Mouse (Mus musculus) stomach, embryonic 16.5 days (tissue): ENCODE data around the gene Sypl2. TPM values are rescaled to one million over a fixed set of nuclear protein-coding genes. Genes with fewer than 3 reads are reported as not detected.
A peak's percentile ranks its signal among the peaks of the same experiment; 100 is the strongest.

Experiments used
- ATAC-seq: fragments of 200-750 bp; cut with Nextera tagmentation; 2 replicates; pipeline ENCODE4 v1.8.0; 2017; ENCODE audit warnings: moderate number of reproducible peaks, moderate TSS enrichment; ENCODE audit not compliant: insufficient read depth, low FRiP score
- H3K27ac ChIP-seq: fragments of 300-500 bp; sonication (generic); 2 replicates; pipeline ENCODE4 v1.5.1; 2014; ENCODE audit warnings: low read length
- H3K27me3 ChIP-seq: fragments of 300-500 bp; sonication (generic); 2 replicates; pipeline ENCODE4 v1.6.1; 2014; ENCODE audit warnings: low read length, control low read depth, mixed read lengths; ENCODE audit not compliant: control insufficient read depth, insufficient read depth
- H3K36me3 ChIP-seq: fragments of 300-500 bp; sonication (generic); 2 replicates; pipeline ENCODE4 v1.6.1; 2014; ENCODE audit warnings: low read length; ENCODE audit not compliant: control insufficient read depth, insufficient read depth
- H3K4me1 ChIP-seq: fragments of 300-500 bp; sonication (generic); 2 replicates; pipeline ENCODE4 v1.6.1; 2014; ENCODE audit warnings: low read length, control low read depth, mixed read lengths; ENCODE audit not compliant: control insufficient read depth, insufficient read depth
- H3K4me2 ChIP-seq: fragments of 300-500 bp; sonication (generic); 2 replicates; pipeline ENCODE4 v1.6.1; 2014; ENCODE audit warnings: low read depth, low read length, mixed read lengths
- H3K4me3 ChIP-seq: fragments of 300-500 bp; sonication (generic); replicated peaks from 2 replicates; pipeline ENCODE4 v1.5.1; 2014; ENCODE audit warnings: mild to moderate bottlenecking, low read length
- H3K9ac ChIP-seq: fragments of 300-500 bp; sonication (generic); 2 replicates; pipeline ENCODE4 v1.6.1; 2014; ENCODE audit warnings: low read length
- H3K9me3 ChIP-seq: fragments of 300-500 bp; sonication (generic); replicated peaks from 2 replicates; pipeline ENCODE4 v1.6.1; 2016; ENCODE audit warnings: low read length, control low read depth; ENCODE audit not compliant: control insufficient read depth
- WGBS: fragments of 180-500 bp; shearing (Covaris S2); extraction: QIAGEN DNeasy Blood & Tissue Kit; methylation state at CpG from one replicate; pipeline ENCODE4 v1.1.7; 2014; 5-methylcytosine and 5-hydroxymethylcytosine counted together
- polyA plus RNA-seq: library from polyadenylated mRNA; unstranded; fragments of >200 nt; fragmentation: Nextera tagmentation; extraction: Ambion mirVana; gene quantifications from 2 replicates; pipeline ENCODE4 v1.2.1, GENCODE M21; 2015

The Sypl2 gene
- polyA plus RNA-seq, 1 experiment from 2014 or later: 3.4 TPM

DNA sequence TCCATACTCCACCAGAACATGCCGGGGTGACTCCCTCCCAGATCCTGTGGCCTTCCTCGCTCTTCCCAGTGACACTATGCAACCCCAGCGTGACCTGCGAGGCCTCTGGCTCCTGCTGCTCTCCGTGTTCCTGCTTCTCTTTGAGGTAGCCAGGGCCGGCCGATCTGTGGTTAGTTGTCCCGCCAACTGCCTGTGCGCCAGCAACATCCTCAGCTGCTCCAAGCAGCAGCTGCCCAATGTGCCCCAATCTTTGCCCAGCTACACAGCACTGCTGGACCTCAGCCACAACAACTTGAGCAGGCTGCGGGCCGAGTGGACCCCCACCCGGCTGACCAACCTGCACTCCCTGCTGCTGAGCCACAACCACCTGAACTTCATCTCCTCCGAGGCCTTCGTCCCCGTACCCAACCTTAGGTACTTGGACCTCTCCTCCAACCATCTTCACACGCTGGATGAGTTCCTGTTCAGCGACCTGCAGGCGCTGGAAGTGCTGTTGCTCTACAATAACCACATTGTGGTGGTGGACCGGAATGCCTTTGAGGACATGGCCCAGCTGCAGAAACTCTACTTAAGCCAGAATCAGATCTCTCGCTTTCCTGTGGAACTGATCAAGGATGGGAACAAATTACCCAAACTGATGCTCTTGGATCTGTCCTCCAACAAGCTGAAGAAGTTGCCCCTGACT, 39.2 kb downstream of the Sypl2 start:
- Histone ChIP-seq H3K4me2 (no peak overlapping the region), H3K27ac (no peak overlapping the region), H3K9ac (no peak overlapping the region), H3K4me1 (peaks cover 8% of the 10 kb centered on the region), H3K36me3 (no peaks in the 10 kb centered on the region), H3K9me3 (no peaks in the 10 kb centered on the region), H3K4me3 (no peak overlapping the region), H3K27me3 (no peaks in the 10 kb centered on the region)
- WGBS: 70% methylated on average over 20 of the region's 20 CpGs
- ATAC-seq: no peak

DNA sequence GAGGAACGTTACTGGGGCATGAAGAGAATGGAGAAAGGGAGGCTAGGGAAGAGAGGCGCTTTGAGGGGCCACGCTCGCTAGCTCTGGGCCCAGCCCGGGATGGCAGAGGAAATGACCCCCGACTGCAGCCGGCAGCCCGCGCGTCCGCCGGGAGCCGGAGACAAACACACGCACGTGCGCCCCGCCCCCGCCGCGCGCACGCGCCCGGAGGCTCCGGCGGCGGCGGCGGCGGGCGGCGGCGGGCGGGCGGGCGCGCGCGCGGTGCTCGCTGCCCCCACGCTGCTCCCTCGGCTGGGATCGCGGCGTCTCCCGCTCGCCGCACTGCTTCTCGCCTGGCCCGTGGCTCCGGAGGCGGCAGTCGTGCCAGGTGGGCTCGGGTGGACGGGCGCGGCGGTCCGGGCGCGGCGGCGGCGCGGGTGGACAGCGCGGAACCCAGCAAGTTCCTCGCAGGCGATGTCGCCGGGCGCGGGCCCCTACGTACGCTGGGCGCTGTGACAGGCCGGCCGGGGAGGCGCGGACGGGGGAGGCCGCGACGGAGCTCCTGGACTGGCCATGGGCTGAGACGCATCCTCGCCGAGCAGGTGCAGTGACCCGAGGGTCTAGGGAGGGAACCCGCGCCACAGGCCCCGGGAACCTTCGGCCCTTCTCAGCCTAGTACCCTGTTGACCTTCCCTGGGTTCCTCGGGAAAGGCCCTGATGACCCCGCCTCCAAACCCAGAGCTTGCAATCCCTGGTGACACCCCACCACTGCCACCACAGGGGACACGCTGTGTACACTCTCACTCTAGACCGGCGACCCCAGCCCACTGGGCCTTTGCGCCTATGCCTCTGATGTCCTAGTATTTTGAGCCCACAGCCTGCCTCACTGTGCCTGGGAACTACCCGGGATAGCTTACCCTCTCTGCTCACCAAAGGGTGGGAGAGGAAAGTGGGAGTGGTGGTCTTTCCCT, 40.1 kb downstream of the Sypl2 start, which contains the start of gene Amigo1:
Amigo1 (plus strand) TSS at position 238 of the 950 bp plus-strand sequence.
- peak; percentile 61; the same call in 1 of the 2 replicates for ATAC-seq
- Histone ChIP-seq H3K4me2 (peak within 1 kb of the TSS; percentile 95), H3K4me3 (peak within 1 kb of the TSS; percentile 66), H3K27ac (no peak within 1 kb of the TSS), H3K27me3 (no peaks in the 10 kb centered on the region), H3K36me3 (no peaks in the 10 kb centered on the region), H3K9ac (peak within 1 kb of the TSS; percentile 85), H3K4me1 (peaks cover 8% of the 10 kb centered on the region), H3K9me3 (no peaks in the 10 kb centered on the region)
- 3% methylated on average over 78 of the region's 100 CpGs for WGBS

DNA sequence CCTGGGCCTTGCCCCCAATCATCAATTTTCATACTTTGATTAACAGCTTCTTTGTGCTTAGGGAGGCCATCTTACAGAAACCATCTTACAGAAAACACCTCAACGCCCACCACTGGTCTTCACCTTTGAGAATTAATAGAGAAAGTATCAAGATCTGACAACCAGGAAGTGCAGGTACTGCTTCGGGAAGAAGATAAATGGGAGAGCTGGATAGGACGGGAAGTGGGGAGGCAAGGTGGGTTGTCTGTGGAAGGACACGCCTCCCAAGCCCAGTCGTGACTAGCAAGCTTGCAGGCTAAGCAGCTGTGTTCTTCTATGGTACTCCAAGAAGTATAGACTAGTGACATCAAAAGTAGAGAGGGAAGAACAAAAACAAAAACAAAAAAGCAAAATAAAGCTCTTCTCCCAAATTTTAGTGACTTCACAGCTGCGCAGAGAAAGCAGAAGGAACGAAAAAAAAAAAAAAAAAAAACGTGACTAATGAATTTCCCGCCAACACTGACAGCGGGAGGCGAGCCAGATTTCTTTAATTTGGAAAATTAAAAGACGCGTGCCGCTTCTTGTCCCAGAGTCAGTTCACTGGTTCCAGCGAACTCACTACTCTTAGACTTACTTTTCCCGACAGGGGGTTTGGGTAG, 40.9 kb downstream of the Sypl2 start:
- WGBS: 2% methylated on average over 16 of the region's 16 CpGs
- H3K36me3 ChIP-seq: no peaks in the 10 kb centered on the region

DNA sequence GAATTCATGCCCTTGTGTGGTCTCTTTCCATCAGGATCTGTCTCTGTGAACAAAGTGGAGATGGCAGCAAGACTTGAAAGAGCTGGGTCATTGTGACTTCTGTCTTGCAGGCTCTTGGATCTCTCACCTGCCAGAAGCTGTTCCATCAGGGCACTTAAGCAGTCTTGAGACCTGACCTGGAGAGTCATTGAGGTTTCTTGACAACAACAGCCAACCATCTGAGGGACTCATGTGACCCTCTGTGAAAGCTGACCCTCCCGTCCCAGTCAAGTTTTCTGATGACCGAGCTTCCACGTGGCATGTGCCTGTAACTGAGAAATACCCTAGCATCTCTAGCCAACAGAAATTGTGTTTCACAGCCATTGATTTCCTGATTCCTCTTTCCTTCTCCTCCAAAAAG, 41.7 kb downstream of the Sypl2 start:
- WGBS: 85% methylated on average over 3 of the region's 3 CpGs
- Histone ChIP-seq H3K4me2 (no peak overlapping the region), H3K27me3 (no peaks in the 10 kb centered on the region), H3K4me3 (no peak overlapping the region), H3K9ac (no peak overlapping the region), H3K4me1 (peaks cover 4% of the 10 kb centered on the region), H3K9me3 (no peaks in the 10 kb centered on the region), H3K27ac (no peak overlapping the region), H3K36me3 (no peaks in the 10 kb centered on the region)
- no peak for ATAC-seq

More for the DNA sequence above, 40.9 kb downstream of the Sypl2 start:
- Histone ChIP-seq H3K27ac (no peak overlapping the region), H3K4me3 (peak overlapping the region; percentile 66), H3K4me2 (peak overlapping the region; percentile 95), H3K9ac (peak overlapping the region; percentile 85), H3K4me1 (peaks cover 8% of the 10 kb centered on the region), H3K27me3 (no peaks in the 10 kb centered on the region), H3K9me3 (no peaks in the 10 kb centered on the region)
- ATAC-seq: peak; percentile 44; the same call in 1 of the 2 replicates

DNA sequence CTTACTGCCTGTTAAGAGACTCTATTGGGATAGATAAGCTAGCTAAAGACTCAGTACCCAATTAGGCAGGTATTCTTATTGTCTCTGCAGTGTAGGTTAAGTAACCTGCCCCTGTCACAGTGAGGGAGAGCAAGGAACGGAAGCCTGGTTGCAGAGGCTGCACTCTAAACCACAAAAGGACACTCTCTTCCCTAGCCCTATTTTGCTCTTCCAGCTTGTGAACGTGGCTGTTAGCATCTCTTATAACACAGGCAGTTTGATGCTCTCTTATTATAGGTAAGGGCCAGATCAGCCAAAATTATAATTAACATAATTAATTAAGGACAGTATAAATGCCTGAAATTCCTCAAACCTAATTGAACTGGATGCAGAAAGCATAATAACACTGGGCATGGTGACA, 45.9 kb downstream of the Sypl2 start:
- Histone ChIP-seq H3K27ac (no peak overlapping the region), H3K27me3 (no peaks in the 10 kb centered on the region), H3K4me1 (peaks cover 9% of the 10 kb centered on the region; the same call in 1 of the 2 replicates), H3K9me3 (no peaks in the 10 kb centered on the region), H3K9ac (no peak overlapping the region), H3K4me3 (no peak overlapping the region), H3K4me2 (no peak overlapping the region), H3K36me3 (no peaks in the 10 kb centered on the region)
- WGBS: 50% methylated on average over 2 of the region's 2 CpGs
- no peak for ATAC-seq

DNA sequence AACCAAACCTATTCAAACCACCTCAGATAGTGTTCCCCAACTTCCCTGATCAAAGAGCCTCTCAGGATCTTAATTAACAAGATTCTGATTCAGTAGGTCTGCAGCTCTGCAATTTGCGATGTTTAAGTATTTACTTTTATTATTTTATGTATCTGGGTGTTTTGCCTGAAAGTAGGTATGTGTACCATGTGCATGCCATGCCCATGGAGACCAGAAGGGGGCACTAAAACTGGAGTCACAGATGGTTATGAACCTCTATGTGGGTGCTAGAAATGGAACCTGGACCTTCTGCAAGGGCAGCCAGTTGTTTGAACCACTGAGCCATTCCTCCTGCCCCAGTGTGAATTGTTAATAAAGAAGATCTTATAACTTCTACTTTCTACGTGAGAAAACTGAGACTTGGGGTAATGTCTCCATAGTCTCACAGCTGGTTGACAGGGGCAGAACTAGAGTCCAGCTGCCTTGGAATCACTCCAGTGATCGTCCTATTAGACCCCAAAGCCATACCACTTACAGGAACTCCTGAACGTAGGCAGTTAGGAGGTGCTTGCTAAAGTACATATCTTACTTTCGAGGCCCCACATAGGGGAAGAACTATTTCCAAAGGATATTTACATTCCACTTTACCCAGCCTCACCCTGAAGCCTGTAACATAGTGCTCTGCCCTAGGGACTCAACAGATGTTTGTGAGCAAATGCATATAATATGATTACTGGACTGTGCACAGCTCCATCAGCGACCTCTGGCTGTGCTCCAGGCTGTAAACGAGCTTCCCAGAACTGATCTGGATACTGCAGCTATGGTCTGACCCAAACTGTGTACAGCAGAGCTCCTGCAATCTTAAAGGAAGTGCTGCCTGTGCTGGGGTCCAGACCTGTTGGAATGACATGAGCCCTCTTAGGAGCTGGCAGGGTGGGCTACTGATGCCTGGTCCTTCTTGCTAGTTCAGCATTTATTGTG, 47.4 kb downstream of the Sypl2 start:
- H3K9ac ChIP-seq: no peak overlapping the region
- no peaks in the 10 kb centered on the region for H3K36me3 ChIP-seq
- H3K9me3 ChIP-seq: no peaks in the 10 kb centered on the region
- peaks cover 9% of the 10 kb centered on the region; the same call in 1 of the 2 replicates for H3K4me1 ChIP-seq
- peak; percentile 84 for ATAC-seq
- no peak overlapping the region for H3K4me2 ChIP-seq
- H3K27me3 ChIP-seq: no peaks in the 10 kb centered on the region
- 42% methylated on average over 7 of the region's 7 CpGs for WGBS
- peak overlapping the region; percentile 38; the same call in 1 of the 2 replicates for H3K27ac ChIP-seq
- no peak overlapping the region for H3K4me3 ChIP-seq

DNA sequence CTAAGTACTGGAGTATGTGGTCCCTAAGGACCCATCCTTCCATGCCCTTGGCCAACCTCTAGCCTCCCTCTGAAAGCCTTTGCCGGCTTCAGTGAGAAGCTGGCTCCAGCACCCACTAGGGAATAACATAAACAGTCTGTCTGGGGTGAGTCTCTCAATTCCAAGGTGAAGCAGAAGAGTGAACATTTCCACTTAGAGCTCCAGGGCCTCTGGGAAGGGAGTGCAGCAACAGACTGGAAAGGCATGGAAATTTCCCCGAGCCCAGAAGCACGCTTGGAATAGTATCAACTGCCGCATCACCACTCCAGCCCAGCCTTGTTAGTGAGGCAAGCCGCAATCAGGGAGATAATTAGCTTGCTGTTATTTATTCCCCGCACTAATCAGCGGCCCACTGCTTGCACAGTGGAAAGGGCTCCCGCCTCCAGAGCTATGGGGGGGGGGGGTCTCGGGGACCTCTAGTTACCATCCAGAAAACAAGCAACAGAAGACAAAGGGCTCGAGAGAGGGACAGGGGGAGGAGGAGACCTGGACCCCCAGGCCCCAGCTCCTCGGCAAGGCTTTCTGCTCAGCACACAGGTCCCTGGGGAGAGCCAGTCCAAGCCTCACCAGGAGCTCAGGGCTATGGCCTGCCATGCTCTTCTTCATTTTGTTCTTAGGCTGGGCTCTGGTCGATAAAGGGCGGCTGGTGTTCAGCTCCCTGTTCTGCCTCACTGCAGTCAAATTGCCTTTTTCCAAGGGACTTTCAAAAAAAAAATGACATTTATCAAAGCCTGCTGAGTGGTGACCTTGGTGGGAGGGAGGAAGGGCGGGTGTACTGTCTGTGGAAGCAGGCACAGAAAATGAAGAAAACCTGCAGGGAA, 51.5 kb downstream of the Sypl2 start:
- Histone ChIP-seq H3K27me3 (no peaks in the 10 kb centered on the region), H3K4me3 (no peak overlapping the region), H3K9ac (peak overlapping the region; percentile 31; the same call in 1 of the 2 replicates), H3K4me1 (peaks cover 9% of the 10 kb centered on the region; the same call in 1 of the 2 replicates), H3K36me3 (no peaks in the 10 kb centered on the region), H3K27ac (peak overlapping the region; percentile 42; the same call in 1 of the 2 replicates), H3K4me2 (peak overlapping the region; percentile 7; the same call in 1 of the 2 replicates), H3K9me3 (no peaks in the 10 kb centered on the region)
- 32% methylated on average over 13 of the region's 14 CpGs for WGBS
- ATAC-seq: peak; percentile 69
